Mouse (Mus musculus) hindbrain, postnatal 0 days (tissue): ENCODE results near the gene Ccnd2. TPM values are rescaled to one million over a fixed set of nuclear protein-coding genes. Genes with fewer than 3 reads are reported as not detected.

Source experiments
- ATAC-seq: fragments of 200-750 bp; cut with Nextera tagmentation; 2 replicates; pipeline ENCODE4 v1.8.0; 2017; ENCODE audit warnings: mild to moderate bottlenecking, moderate TSS enrichment, moderate library complexity
- DNase-seq: peaks from one replicate; pipeline ENCODE4 v3.0.0-alpha.2; 2015; ENCODE audit warnings: low spot score
- H3K27ac ChIP-seq: fragments of 300-500 bp; sonication (generic); 2 replicates; pipeline ENCODE4 v1.5.1; 2014; ENCODE audit warnings: mild to moderate bottlenecking
- H3K27me3 ChIP-seq: fragments of 300-500 bp; sonication (generic); 2 replicates; pipeline ENCODE4 v1.6.1; 2014; ENCODE audit warnings: low read length, mixed read lengths; ENCODE audit not compliant: insufficient read depth
- H3K36me3 ChIP-seq: fragments of 300-500 bp; sonication (generic); 2 replicates; pipeline ENCODE4 v1.6.1; 2014; ENCODE audit warnings: low read length, mixed read lengths; ENCODE audit not compliant: insufficient read depth
- H3K4me1 ChIP-seq: fragments of 300-500 bp; sonication (generic); 2 replicates; pipeline ENCODE4 v1.6.1; 2014; ENCODE audit warnings: antibody characterized with exemption, low read length, mixed read lengths; ENCODE audit not compliant: insufficient read depth
- H3K4me2 ChIP-seq: fragments of 300-500 bp; sonication (generic); 2 replicates; pipeline ENCODE4 v1.6.1; 2014; ENCODE audit warnings: low read depth, mild to moderate bottlenecking, low read length, moderate library complexity, mixed read lengths
- H3K4me3 ChIP-seq: fragments of 300-500 bp; sonication (generic); 2 replicates; pipeline ENCODE4 v1.5.1; 2014; ENCODE audit warnings: low read length
- H3K9ac ChIP-seq: fragments of 300-500 bp; sonication (generic); replicated peaks from 2 replicates; pipeline ENCODE4 v1.6.1; 2014; ENCODE audit warnings: mild to moderate bottlenecking, low read length, moderate library complexity, mixed read lengths
- H3K9me3 ChIP-seq: fragments of 300-500 bp; sonication (generic); 2 replicates; pipeline ENCODE4 v1.6.1; 2016; ENCODE audit warnings: low read length, mixed read lengths
- CTCF ChIP-seq: IDR thresholded peaks from 2 replicates; pipeline ENCODE4 v1.5.1; 2016; ENCODE audit warnings: antibody characterized with exemption, control low read depth, low read depth
- WGBS: fragments of 180-500 bp; shearing (Covaris S2); extraction: QIAGEN DNeasy Blood & Tissue Kit; methylation state at CpG from one replicate; pipeline ENCODE4 v1.1.7; 2014; 5-methylcytosine and 5-hydroxymethylcytosine counted together
- polyA plus RNA-seq: library from polyadenylated mRNA; unstranded; fragments of >200 nt; fragmentation: Nextera tagmentation; extraction: Ambion mirVana; gene quantifications from 2 replicates; pipeline ENCODE4 v1.2.1, GENCODE M21; 2015
- total RNA-seq: library from RNA; depleted of rRNA; stranded (reverse); fragments of >200 nt; gene quantifications from 2 replicates; pipeline ENCODE4 v1.2.3, GENCODE M21; 2014; rRNA removed

Ccnd2 gene
- total and polyA plus RNA-seq, 2 experiments from 2014 or later = 27.1 to 229 TPM

- ATAC-seq (no peak), DNase-seq (no peak)
- Histone ChIP-seq H3K27ac (no peak overlapping the region), H3K9me3 (no peaks in the 10 kb centered on the region), H3K4me1 (peaks cover 7% of the 10 kb centered on the region; the same call in 1 of the 2 replicates), H3K36me3 (peaks cover 8% of the 10 kb centered on the region; the same call in 1 of the 2 replicates), H3K27me3 (no peaks in the 10 kb centered on the region), H3K9ac (no peak overlapping the region), H3K4me3 (no peak overlapping the region), H3K4me2 (no peak overlapping the region)
- no peak for TF ChIP-seq CTCF
- 88% methylated on average over 7 of the region's 7 CpGs for WGBS
These were observed 47.5 kb downstream of the Ccnd2 start for GRCm38 (mm10) chr6:127104396-127105029.

GRCm38 (mm10) chr6:127103506-127104275 lies 48.3 kb downstream of the Ccnd2 start:
- H3K4me2 ChIP-seq = no peak overlapping the region
- no peak overlapping the region for H3K9ac ChIP-seq
- no peak overlapping the region for H3K4me3 ChIP-seq
- peaks cover 5% of the 10 kb centered on the region; the same call in 1 of the 2 replicates for H3K4me1 ChIP-seq
- H3K27ac ChIP-seq = no peak overlapping the region
- H3K36me3 ChIP-seq = peaks cover 8% of the 10 kb centered on the region; the same call in 1 of the 2 replicates
- no peaks in the 10 kb centered on the region for H3K27me3 ChIP-seq
- no peak for DNase-seq
- no peak for ATAC-seq
- H3K9me3 ChIP-seq = no peaks in the 10 kb centered on the region
- no peak for TF ChIP-seq CTCF
- WGBS = 94% methylated on average over 6 of the region's 6 CpGs

GRCm38 (mm10) chr6:127094565-127094964 lies 57.4 kb downstream of the Ccnd2 start:
- ATAC-seq (no peak), DNase-seq (peak; percentile 37)
- no peaks in the 10 kb centered on the region for H3K27me3 ChIP-seq
- TF ChIP-seq CTCF = peak; percentile 64
- no peaks in the 10 kb centered on the region for H3K4me1 ChIP-seq
- no peak overlapping the region for H3K4me3 ChIP-seq
- H3K9me3 ChIP-seq = no peaks in the 10 kb centered on the region
- no peak overlapping the region for H3K27ac ChIP-seq
- H3K4me2 ChIP-seq = no peak overlapping the region
- H3K9ac ChIP-seq = no peak overlapping the region
- WGBS = 58% methylated on average over 7 of the region's 7 CpGs
- peaks cover 15% of the 10 kb centered on the region for H3K36me3 ChIP-seq

GRCm38 (mm10) chr6:127086739-127087138 lies 65.3 kb downstream of the Ccnd2 start:
- ATAC-seq (no peak), DNase-seq (peak; percentile 46)
- H3K4me3 ChIP-seq = no peak overlapping the region
- H3K27me3 ChIP-seq = no peaks in the 10 kb centered on the region
- H3K9me3 ChIP-seq = no peaks in the 10 kb centered on the region
- TF ChIP-seq CTCF = peak; percentile 43
- H3K9ac ChIP-seq = no peak overlapping the region
- H3K36me3 ChIP-seq = peaks cover 16% of the 10 kb centered on the region
- WGBS = 67% methylated on average over 4 of the region's 4 CpGs
- H3K27ac ChIP-seq = no peak overlapping the region
- H3K4me2 ChIP-seq = no peak overlapping the region
- no peaks in the 10 kb centered on the region for H3K4me1 ChIP-seq

DNA sequence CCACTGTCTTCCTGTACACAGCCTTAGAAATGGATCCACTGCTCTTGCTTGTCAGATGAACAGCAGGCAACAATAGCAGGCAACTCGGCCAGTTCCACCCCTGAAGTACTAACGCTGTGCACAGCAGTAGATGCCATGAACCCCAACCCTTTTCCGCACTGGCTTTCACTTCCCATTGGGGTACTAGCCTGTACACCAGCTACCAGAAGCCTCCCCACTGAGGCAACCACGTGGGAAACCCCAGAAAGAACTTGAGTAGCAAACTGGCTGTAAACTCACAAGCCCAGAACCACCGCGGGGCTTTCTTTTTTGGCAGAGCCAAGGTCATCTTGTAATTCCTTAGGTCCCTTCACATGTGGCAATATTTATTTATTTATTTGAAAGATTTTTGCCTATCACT lies 70.2 kb downstream of the Ccnd2 start:
- TF ChIP-seq CTCF = no peak
- ATAC-seq (no peak), DNase-seq (no peak)
- Histone ChIP-seq H3K9me3 (no peaks in the 10 kb centered on the region), H3K4me2 (no peak overlapping the region), H3K4me1 (peaks cover 3% of the 10 kb centered on the region; the same call in 1 of the 2 replicates), H3K36me3 (no peaks in the 10 kb centered on the region), H3K9ac (no peak overlapping the region), H3K4me3 (no peak overlapping the region), H3K27ac (no peak overlapping the region), H3K27me3 (0 out of 2 replicates have a peak, but pooled peaks cover 4% of the 10 kb centered on the region)
- WGBS = 68% methylated on average over 6 of the region's 6 CpGs

GRCm38 (mm10) chr6:127079867-127080731 lies 71.9 kb downstream of the Ccnd2 start:
- ATAC-seq = peak; percentile 93
- peak overlapping the region; percentile 75 for H3K9ac ChIP-seq
- TF ChIP-seq CTCF = peak; percentile 84
- H3K9me3 ChIP-seq = no peaks in the 10 kb centered on the region
- peak overlapping the region; percentile 94 for H3K4me2 ChIP-seq
- peak overlapping the region; percentile 59 for H3K4me3 ChIP-seq
- 0 out of 2 replicates have a peak, but pooled peaks cover 4% of the 10 kb centered on the region for H3K27me3 ChIP-seq
- H3K36me3 ChIP-seq = no peaks in the 10 kb centered on the region
- 2% methylated on average over 59 of the region's 59 CpGs for WGBS
- H3K4me1 ChIP-seq = peaks cover 3% of the 10 kb centered on the region; the same call in 1 of the 2 replicates
- peak; percentile 90 for DNase-seq
- H3K27ac ChIP-seq = peak overlapping the region; percentile 92

Other genes with a start within 250 kb of the Ccnd2 start
- gene Dyrk4, start 230.4 kb downstream of the Ccnd2 start, total RNA-seq = not detected in 2 replicates
- gene Dyrk4, start 230.4 kb downstream of the Ccnd2 start, polyA plus RNA-seq = 0.08 and 0.30 TPM in 2 replicates
- gene Rad51ap1, start 212.6 kb downstream of the Ccnd2 start, total RNA-seq = 7.5 and 8.3 TPM in 2 replicates
- gene Rad51ap1, start 212.6 kb downstream of the Ccnd2 start, polyA plus RNA-seq = 14.9 and 17.3 TPM in 2 replicates
- gene D6Wsu163e, start 212.2 kb downstream of the Ccnd2 start, total RNA-seq = 15.0 and 15.3 TPM in 2 replicates
- 27.4 and 29.5 TPM in 2 replicates for gene D6Wsu163e, start 212.2 kb downstream of the Ccnd2 start, polyA plus RNA-seq
- not detected in 2 replicates for gene Fgf6, start 136.6 kb downstream of the Ccnd2 start, total RNA-seq
- gene Fgf6, start 136.6 kb downstream of the Ccnd2 start, polyA plus RNA-seq = not detected in 2 replicates
- 1.8 and 1.9 TPM in 2 replicates for gene Fgf23, start 79.3 kb downstream of the Ccnd2 start, total RNA-seq
- 0.28 TPM in 2 replicates for gene Fgf23, start 79.3 kb downstream of the Ccnd2 start, polyA plus RNA-seq
- 6.6 and 7.7 TPM in 2 replicates for gene Tigar, start 42.6 kb downstream of the Ccnd2 start, total RNA-seq
- gene Tigar, start 42.6 kb downstream of the Ccnd2 start, polyA plus RNA-seq = 4.9 and 5.2 TPM in 2 replicates